Mouse (Mus musculus): ENCODE data around the gene Fgf22.

DNA sequence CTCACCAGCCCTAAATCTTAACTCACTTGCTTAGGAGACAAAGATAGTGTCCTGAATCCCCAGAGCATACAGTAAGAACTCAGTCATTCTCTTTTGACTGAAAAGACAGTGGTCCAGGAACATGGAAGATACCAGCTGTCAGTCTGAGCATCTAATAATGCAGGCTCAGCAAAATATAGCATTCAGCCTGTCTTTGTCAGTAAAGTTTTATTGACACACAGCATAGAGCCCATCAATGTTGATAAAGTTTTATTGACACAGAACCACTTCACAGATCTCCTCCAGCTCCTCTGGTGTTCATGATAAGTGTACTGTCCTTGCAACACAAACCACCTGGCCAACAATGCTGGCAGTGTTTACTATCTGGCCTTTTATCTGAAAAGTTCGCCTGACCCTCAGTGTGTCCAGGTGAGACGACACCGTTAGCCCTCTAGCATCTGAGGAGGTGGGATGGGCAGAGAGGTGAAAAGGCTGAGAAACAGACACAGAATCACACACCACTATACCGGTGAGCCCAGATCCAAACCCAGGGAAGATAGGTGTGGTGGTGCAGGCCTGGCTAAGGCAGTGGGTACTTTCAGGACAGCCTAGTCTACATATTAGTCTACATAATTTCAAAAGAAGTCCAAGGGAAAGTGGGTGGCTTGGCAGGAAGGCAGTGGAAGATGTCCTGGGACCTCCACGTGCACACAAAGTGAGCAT, 37.6 kb downstream of the Fgf22 start:
- TF ChIP-seq CTCF (IDR thresholded peaks at IDR 0.05; ENCODE audit: low read depth, low read length), result no peak
- TF ChIP-seq POLR2A (IDR thresholded peaks at IDR 0.05; ENCODE audit: insufficient read depth, low read length), result no peak

Data from ES-Bruce4 (cell line).